Mouse (Mus musculus) G1E (cell line): ENCODE measurements around the gene Prss22. TPM values are rescaled to one million over a fixed set of nuclear protein-coding genes. Genes with fewer than 3 reads are reported as not detected.

Source experiments
- ATAC-seq: 2 replicates; pipeline ENCODE4 v1.8.0; 2016; ENCODE audit warnings: mild to moderate bottlenecking; ENCODE audit not compliant: insufficient number of reproducible peaks, poor library complexity, low FRiP score, severe bottlenecking; ENCODE audit errors: extremely low read depth
- DNase-seq: peaks from one replicate; pipeline ENCODE4 v3.0.0; 2012; ENCODE audit warnings: low spot score
- H3K27me3 ChIP-seq: 2 replicates; pipeline ENCODE4 v1.6.1; 2012; ENCODE audit warnings: mild to moderate bottlenecking, low read length, inconsistent platforms; ENCODE audit not compliant: insufficient read depth
- H3K36me3 ChIP-seq: replicated peaks from 2 replicates; pipeline ENCODE3; 2012; ENCODE audit warnings: mild to moderate bottlenecking, inconsistent platforms
- H3K4me1 ChIP-seq: 2 replicates; pipeline ENCODE4 v1.6.1; 2012; ENCODE audit warnings: low read depth, low read length, inconsistent platforms, mixed read lengths; ENCODE audit not compliant: insufficient read depth
- H3K4me3 ChIP-seq: 2 replicates; pipeline ENCODE4 v1.5.1; 2012; ENCODE audit warnings: low read depth, mild to moderate bottlenecking, inconsistent platforms, low read length, moderate library complexity, mixed read lengths
- H3K9me3 ChIP-seq: replicated peaks from 2 replicates; pipeline ENCODE4 v1.6.1; 2012; ENCODE audit warnings: inconsistent platforms
- CTCF ChIP-seq: IDR thresholded peaks from 2 replicates; pipeline ENCODE4 v1.5.1; 2012; ENCODE audit warnings: low read depth, low read length, inconsistent platforms, mixed read lengths
- GATA1 ChIP-seq: IDR thresholded peaks from 2 replicates; pipeline ENCODE4 v1.6.1; 2012; ENCODE audit warnings: borderline replicate concordance, low read length, inconsistent platforms, mixed read lengths
- GATA2 ChIP-seq: IDR thresholded peaks from 2 replicates; pipeline ENCODE4 v1.6.1; 2012; ENCODE audit warnings: low read depth, low read length, inconsistent platforms, borderline replicate concordance
- POLR2AphosphoS5 ChIP-seq: IDR thresholded peaks from 2 replicates; pipeline ENCODE4 v1.6.1; 2012; ENCODE audit warnings: low read depth, low read length, inconsistent platforms; ENCODE audit not compliant: insufficient replicate concordance
- TAL1 ChIP-seq: conservative IDR thresholded peaks from 2 replicates; pipeline ENCODE4 v1.6.1; 2012; ENCODE audit warnings: low read depth, low read length, inconsistent platforms, mixed read lengths
- polyA plus RNA-seq: library from polyadenylated mRNA; stranded (reverse); fragments of >175 nt; gene quantifications from 2 replicates; pipeline ENCODE4 v1.2.3, GENCODE M21; 2012
- total RNA-seq, 2 experiments: library from RNA; stranded (forward) in 1 of 2; stranded (reverse) in 1 of 2; fragments of 200-1000 nt in 1 of 2; fragments of >200 nt in 1 of 2; fragmentation: Nextera tagmentation in 1 of 2; gene quantifications; 2 replicates each; pipeline ENCODE4 v1.2.3; 2014 to 2017

The Prss22 gene
- total RNA-seq (2014; fragmentation: Nextera tagmentation) = not detected in 2 replicates
- not detected in 2 replicates for total RNA-seq (2017)
- not detected in 2 replicates for polyA plus RNA-seq

DNA sequence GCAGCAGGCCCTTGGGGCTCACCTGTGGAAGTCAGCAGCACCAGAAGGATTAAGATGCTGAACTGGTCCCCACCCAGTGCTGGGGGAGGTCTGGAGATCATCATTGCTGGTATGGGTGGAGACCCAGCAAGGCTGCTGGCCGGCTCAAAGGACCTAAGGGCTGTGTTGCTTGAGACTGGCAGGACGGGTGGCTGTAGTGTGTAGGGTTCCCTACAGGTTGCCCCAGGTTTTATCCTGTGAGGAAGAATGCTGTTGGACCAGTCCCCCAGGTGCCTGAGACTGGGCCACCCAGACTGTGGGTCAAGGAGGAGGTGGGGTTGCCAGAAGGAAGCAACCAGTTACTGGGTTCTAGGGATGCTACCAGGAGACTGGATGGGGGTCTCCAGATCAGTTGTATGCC, at the start of gene Prss22:
Gene Prss22, minus strand, starts transcription at position 200 of the 400 bp plus-strand sequence.
- H3K4me3 ChIP-seq = no peak within 1 kb of the TSS
- ATAC-seq = no peak
- H3K4me1 ChIP-seq = peaks cover 7% of the 10 kb centered on the region
- no peaks in the 10 kb centered on the region for H3K36me3 ChIP-seq
- H3K9me3 ChIP-seq = no peaks in the 10 kb centered on the region
- no peak for DNase-seq
- TF ChIP-seq GATA1 (no peak), CTCF (no peak), GATA2 (no peak), POLR2AphosphoS5 (no peak), TAL1 (no peak)
- peaks cover 44% of the 10 kb centered on the region for H3K27me3 ChIP-seq

DNA sequence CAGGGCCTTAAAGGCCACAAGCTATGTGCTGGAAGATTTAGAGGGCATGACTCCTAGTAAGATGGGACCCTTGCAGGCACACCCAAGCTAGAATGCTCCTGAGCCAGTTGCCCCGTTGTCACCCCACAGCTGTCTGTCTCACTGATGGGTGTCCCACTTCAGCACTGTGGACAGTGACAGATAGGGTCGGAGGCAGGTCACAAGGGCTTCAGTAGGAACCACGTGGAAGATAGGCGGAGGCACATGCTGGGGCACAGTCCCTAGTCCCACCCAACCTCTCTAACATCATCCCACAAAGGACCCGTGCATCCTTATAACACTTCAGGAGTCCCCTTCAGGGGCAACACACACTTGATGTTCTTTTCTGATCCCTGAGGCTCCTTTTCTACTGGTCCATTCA, 48.1 kb upstream of the Prss22 start:
- TF ChIP-seq GATA2 (no peak), CTCF (no peak), POLR2AphosphoS5 (no peak), TAL1 (no peak), GATA1 (no peak)
- peaks cover 54% of the 10 kb centered on the region for H3K36me3 ChIP-seq
- no peaks in the 10 kb centered on the region for H3K27me3 ChIP-seq
- no peaks in the 10 kb centered on the region for H3K4me1 ChIP-seq
- no peak overlapping the region for H3K4me3 ChIP-seq
- ATAC-seq = no peak
- H3K9me3 ChIP-seq = no peaks in the 10 kb centered on the region
- no peak for DNase-seq

DNA sequence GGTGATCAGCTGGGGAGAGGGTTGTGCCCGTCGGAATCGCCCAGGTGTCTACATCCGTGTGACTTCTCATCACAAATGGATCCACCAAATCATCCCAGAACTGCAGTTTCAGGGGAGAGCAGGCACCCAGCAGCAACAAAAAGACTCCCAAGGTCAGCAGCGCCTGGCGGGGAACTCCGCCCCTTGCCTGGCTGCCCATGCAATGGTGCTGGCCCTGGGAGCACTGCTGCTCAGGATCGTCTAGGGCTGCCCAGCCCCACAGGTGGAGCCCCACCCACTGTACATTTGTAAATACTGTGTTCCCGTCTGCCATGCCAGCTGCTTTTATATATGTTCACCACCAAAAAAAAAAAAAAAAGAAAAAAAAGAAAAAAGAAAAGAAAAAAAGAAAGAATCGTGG, 47.7 kb upstream of the Prss22 start:
- TF ChIP-seq CTCF (no peak), GATA2 (no peak), TAL1 (no peak), GATA1 (no peak), POLR2AphosphoS5 (no peak)
- no peaks in the 10 kb centered on the region for H3K9me3 ChIP-seq
- ATAC-seq (no peak), DNase-seq (no peak)
- H3K4me3 ChIP-seq = no peak overlapping the region
- H3K36me3 ChIP-seq = peaks cover 49% of the 10 kb centered on the region
- no peaks in the 10 kb centered on the region for H3K4me1 ChIP-seq
- H3K27me3 ChIP-seq = no peaks in the 10 kb centered on the region

DNA sequence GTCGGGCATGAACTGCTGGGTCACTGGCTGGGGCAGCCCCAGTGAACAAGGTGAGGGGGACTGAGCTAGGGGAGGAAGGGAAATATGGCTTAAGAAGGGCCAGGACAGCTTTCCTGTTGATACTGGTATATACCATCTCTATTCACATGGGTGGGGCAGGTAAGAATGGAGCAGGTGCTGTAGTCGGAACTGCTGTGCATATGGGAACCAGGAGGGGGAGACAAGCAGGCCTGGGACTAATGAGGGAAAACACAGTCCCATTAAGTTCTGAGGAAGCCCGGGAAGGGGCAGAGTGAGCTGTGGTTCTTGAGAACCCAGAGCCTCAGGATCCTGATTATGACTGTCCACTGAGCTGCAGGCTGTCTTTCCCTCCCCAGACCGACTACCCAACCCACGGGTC, 46.6 kb upstream of the Prss22 start:
- H3K27me3 ChIP-seq = no peaks in the 10 kb centered on the region
- DNase-seq (no peak), ATAC-seq (no peak)
- H3K4me1 ChIP-seq = no peaks in the 10 kb centered on the region
- H3K4me3 ChIP-seq = no peak overlapping the region
- H3K9me3 ChIP-seq = no peaks in the 10 kb centered on the region
- no peak for TF ChIP-seq GATA2
- TF ChIP-seq TAL1 = no peak
- no peak for TF ChIP-seq CTCF
- no peak for TF ChIP-seq POLR2AphosphoS5
- no peak for TF ChIP-seq GATA1
- peaks cover 39% of the 10 kb centered on the region for H3K36me3 ChIP-seq

DNA sequence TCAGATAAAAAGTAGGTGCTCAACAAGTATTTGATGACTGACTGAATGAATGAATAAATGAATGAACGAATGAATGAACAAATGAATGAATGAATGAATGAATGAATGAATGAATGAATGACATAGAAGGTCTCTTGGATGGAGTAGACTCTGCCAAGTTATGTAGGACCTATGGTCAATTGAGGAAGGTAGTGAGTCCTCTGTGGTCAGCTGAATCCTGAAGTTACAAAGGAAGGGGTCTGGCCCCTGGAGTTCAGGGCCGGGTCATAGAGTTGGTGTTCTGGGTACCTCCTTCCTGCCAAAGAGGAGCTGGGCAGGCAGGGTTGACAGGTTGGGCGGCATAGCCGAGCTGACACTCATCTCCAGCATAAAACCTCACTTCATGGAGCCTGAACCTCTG, 39.9 kb upstream of the Prss22 start, which contains the start of gene Prss27:
Gene Prss27, plus strand, starts transcription at position 301 of the 400 bp plus-strand sequence.
- ATAC-seq = no peak
- H3K9me3 ChIP-seq = no peaks in the 10 kb centered on the region
- H3K4me1 ChIP-seq = no peaks in the 10 kb centered on the region
- H3K4me3 ChIP-seq = no peak within 1 kb of the TSS
- TF ChIP-seq POLR2AphosphoS5 = no peak
- no peak for TF ChIP-seq TAL1
- TF ChIP-seq GATA2 = no peak
- TF ChIP-seq CTCF = no peak
- no peak for TF ChIP-seq GATA1
- no peak for DNase-seq
- H3K27me3 ChIP-seq = peaks cover 16% of the 10 kb centered on the region
- no peaks in the 10 kb centered on the region for H3K36me3 ChIP-seq

DNA sequence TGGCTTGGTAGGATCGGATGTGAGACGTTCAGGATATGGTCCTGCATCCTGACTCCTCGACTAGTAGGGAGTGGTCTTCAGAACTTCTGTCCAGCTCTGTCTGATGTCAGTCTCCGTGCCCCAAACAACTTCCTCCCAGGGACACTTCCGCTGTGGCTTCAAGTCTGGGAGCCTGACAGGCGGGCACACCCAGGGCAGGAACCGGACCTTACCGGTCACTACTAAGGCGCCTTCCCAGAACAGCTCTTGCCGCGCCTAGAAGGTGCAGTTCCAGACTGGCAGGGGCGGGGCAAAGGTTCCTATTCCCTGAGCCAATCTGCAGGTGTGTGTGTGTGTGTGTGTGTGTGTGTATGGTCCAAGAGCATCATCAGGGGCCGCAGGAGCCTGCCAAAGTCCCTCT, 39.5 kb upstream of the Prss22 start:
- Histone ChIP-seq H3K27me3 (peaks cover 16% of the 10 kb centered on the region), H3K4me1 (no peaks in the 10 kb centered on the region), H3K4me3 (no peak overlapping the region), H3K9me3 (no peaks in the 10 kb centered on the region), H3K36me3 (no peaks in the 10 kb centered on the region)
- no peak for TF ChIP-seq TAL1
- DNase-seq = no peak
- no peak for ATAC-seq

DNA sequence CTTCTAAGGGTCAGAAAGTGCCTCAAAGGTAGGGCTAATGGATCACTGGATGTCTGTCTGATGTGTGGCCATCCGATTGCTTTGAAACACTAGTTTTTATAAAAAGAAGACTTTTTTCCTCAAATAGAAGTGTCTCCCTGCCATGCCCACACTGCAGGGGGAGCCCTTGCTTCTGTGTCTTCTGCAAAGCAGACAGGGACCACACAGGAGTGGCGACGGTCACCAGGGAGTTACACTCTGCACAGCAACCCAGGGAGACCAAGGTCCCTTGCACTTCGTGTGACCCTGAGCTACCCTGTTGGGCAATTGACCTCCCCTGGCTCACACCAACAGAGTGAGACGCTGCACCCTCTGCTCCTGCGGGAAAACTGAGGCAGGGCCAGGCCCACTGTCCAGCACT, 39.1 kb upstream of the Prss22 start:
- no peak for ATAC-seq
- no peak overlapping the region for H3K4me3 ChIP-seq

More for the DNA sequence above, 39.1 kb upstream of the Prss22 start:
- H3K9me3 ChIP-seq = no peaks in the 10 kb centered on the region
- DNase-seq = no peak
- H3K27me3 ChIP-seq = peaks cover 19% of the 10 kb centered on the region
- H3K36me3 ChIP-seq = no peaks in the 10 kb centered on the region
- TF ChIP-seq GATA1 = no peak
- no peak for TF ChIP-seq TAL1
- no peak for TF ChIP-seq POLR2AphosphoS5
- no peak for TF ChIP-seq GATA2
- TF ChIP-seq CTCF = no peak
- H3K4me1 ChIP-seq = no peaks in the 10 kb centered on the region
